Mouse (Mus musculus) spleen, adult 2 months (tissue): ENCODE results near the gene Ptch2.

Source experiments
- CTCF ChIP-seq: fragments of 200-500 bp; IDR thresholded peaks from 2 replicates; pipeline ENCODE4 v1.5.1; 2011; ENCODE audit warnings: mild to moderate bottlenecking, inconsistent platforms; ENCODE audit not compliant: insufficient read depth, insufficient read length, insufficient replicate concordance; ENCODE audit errors: extremely low read depth
- POLR2A ChIP-seq: fragments of 200-500 bp; IDR thresholded peaks from 2 replicates; pipeline ENCODE4 v1.6.1; 2011; ENCODE audit warnings: low read depth, low read length, inconsistent platforms

GRCm38 (mm10) chr4:117134601-117134995 is 38.7 kb downstream of the Ptch2 start:
- TF ChIP-seq CTCF (no peak), POLR2A (no peak)
